Comparison of ENCODE assay signal across 8 mouse cellular contexts in the genomic region with DNA sequence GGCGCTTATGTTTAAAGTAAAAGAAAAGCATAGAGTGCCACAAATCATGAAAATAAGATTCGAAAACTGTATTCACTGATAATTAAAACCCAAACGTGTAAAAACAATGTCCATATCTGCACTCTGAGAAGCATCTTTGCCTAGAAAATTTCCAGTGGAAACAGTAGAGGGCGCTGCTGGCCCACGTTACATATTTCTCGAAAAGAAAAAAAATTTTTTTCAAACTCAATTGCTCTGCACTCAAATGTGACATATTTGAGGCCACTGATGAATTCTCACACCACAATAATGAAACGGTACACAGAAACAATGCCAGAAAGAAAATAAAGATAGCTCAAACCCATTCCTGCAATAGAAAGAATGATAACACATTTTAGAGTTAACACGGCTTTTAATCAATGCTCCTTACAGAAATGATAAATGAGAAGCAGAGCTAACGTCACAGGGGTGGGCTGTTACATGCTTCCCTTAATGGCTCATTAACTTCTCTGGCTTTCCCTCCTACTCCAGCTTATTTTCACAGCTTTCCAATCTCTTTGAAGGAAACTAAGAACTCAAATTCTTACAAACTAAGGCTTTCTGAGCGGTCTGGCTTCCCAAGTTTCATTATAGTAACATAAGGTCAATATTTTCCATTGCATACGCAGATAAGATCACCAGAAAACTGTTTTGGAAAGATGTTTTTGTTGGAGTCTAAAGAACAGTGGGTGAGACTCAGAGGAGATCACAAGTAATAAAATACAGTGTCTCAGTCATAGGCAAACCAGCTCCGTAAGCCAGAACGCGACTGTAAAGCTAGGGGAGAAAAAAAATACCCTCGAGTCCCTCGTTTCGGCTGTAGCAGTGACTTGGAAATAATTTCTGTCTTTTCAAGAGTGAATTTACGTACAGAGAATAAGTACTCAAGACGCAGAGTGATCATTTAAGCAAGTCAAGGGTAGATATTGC.
DNase-seq lines count a peak whose midpoint lies in the region; ATAC-seq and TF ChIP-seq lines count a peak whose summit lies in the region.

No protein-coding gene starts in this region.

- no peak overlapping the region for H3K9ac ChIP-seq in heart, postnatal 0 days (replicated peaks; ENCODE audit: low read depth, low read length)
- H3K9ac ChIP-seq in forebrain, postnatal 0 days: no peak overlapping the region
- H3K9ac ChIP-seq in neural tube, embryonic 15.5 days (replicated peaks): no peak overlapping the region

- no peak for ATAC-seq in heart, postnatal 0 days (ENCODE audit: insufficient read depth, low read depth)
- ATAC-seq in cerebellum, adult (ENCODE audit: insufficient number of reproducible peaks, low FRiP score, low TSS enrichment): 0 out of 2 replicates have a peak, but pooled peaks have one; percentile 11
- peak; percentile 55; the same call in 1 of the 2 replicates for ATAC-seq in forebrain, postnatal 0 days
- ATAC-seq in neural tube, embryonic 15.5 days (ENCODE audit: low FRiP score): no peak

- no peak overlapping the region for H3K27ac ChIP-seq in heart, postnatal 0 days (ENCODE audit: low read depth)
- H3K27ac ChIP-seq in forebrain, postnatal 0 days (ENCODE audit: low read depth, low read length): no peak overlapping the region
- H3K27ac ChIP-seq in neural tube, embryonic 15.5 days (replicated peaks): no peak overlapping the region; the same call in 1 of the 2 replicates

- no peak overlapping the region for H3K4me3 ChIP-seq in heart, postnatal 0 days (ENCODE audit: low read depth, low read length)
- peak overlapping the region; percentile 4; the same call in 1 of the 2 replicates for H3K4me3 ChIP-seq in forebrain, postnatal 0 days (ENCODE audit: low read depth, low read length)
- H3K4me3 ChIP-seq in neural tube, embryonic 15.5 days (replicated peaks): 0 out of 2 replicates have a peak overlapping the region, but pooled peaks have one; percentile 14

- 42% methylated on average over 19 of the region's 19 CpGs for WGBS in heart, postnatal 0 days
- 39% methylated on average over 19 of the region's 19 CpGs for WGBS in forebrain, postnatal 0 days
- WGBS in neural tube, embryonic 15.5 days: 39% methylated on average over 19 of the region's 19 CpGs

- H3K4me1 ChIP-seq in heart, postnatal 0 days (ENCODE audit: control insufficient read depth, insufficient read depth): no peaks in the 10 kb centered on the region
- H3K4me1 ChIP-seq in forebrain, postnatal 0 days (ENCODE audit: insufficient read depth): 0 out of 2 replicates have a peak, but pooled peaks cover 3% of the 10 kb centered on the region
- peaks cover 9% of the 10 kb centered on the region for H3K4me1 ChIP-seq in neural tube, embryonic 15.5 days

- H3K9me3 ChIP-seq in heart, postnatal 0 days (replicated peaks; ENCODE audit: control insufficient read depth, low read length): no peaks in the 10 kb centered on the region
- H3K9me3 ChIP-seq in forebrain, postnatal 0 days (ENCODE audit: low read length): no peaks in the 10 kb centered on the region
- H3K9me3 ChIP-seq in neural tube, embryonic 15.5 days (replicated peaks): no peaks in the 10 kb centered on the region

- peak; percentile 48 for TF ChIP-seq CTCF in heart, postnatal 0 days (IDR thresholded peaks at IDR 0.05; ENCODE audit: low read depth)
- peak; percentile 78 for TF ChIP-seq CTCF in forebrain, postnatal 0 days (IDR thresholded peaks at IDR 0.05; ENCODE audit: low read depth)

- TF ChIP-seq EP300 in heart, postnatal 0 days (IDR thresholded peaks at IDR 0.05; ENCODE audit: low read depth): no peak

- H3K36me3 ChIP-seq in heart, postnatal 0 days (replicated peaks; ENCODE audit: control insufficient read depth, insufficient read depth, low read length): no peaks in the 10 kb centered on the region
- no peaks in the 10 kb centered on the region for H3K36me3 ChIP-seq in forebrain, postnatal 0 days (ENCODE audit: insufficient read depth)
- no peaks in the 10 kb centered on the region for H3K36me3 ChIP-seq in neural tube, embryonic 15.5 days

- no peaks in the 10 kb centered on the region for H3K27me3 ChIP-seq in heart, postnatal 0 days (ENCODE audit: control insufficient read depth, insufficient read depth, low read length)
- no peaks in the 10 kb centered on the region for H3K27me3 ChIP-seq in forebrain, postnatal 0 days (ENCODE audit: insufficient read depth, low read length)
- H3K27me3 ChIP-seq in neural tube, embryonic 15.5 days (replicated peaks): no peaks in the 10 kb centered on the region

- H3K4me2 ChIP-seq in heart, postnatal 0 days (ENCODE audit: low read depth, low read length): peak overlapping the region; percentile 29
- peak overlapping the region; percentile 38 for H3K4me2 ChIP-seq in forebrain, postnatal 0 days (ENCODE audit: low read depth)
- peak overlapping the region; percentile 48 for H3K4me2 ChIP-seq in neural tube, embryonic 15.5 days

- DNase-seq in heart, postnatal 0 days (ENCODE audit: low spot score): peak; percentile 15
- no peak for DNase-seq in heart, adult 9 months (ENCODE audit: low spot score in 2 of 2)
- DNase-seq in B cell, adult 2 months: peak; percentile 3 to 18
- peak; percentile 84 for DNase-seq in forebrain, postnatal 0 days
- peak; percentile 56 to 67 for DNase-seq in layer of hippocampus, postnatal 14 days (ENCODE audit: low spot score in 2 of 2)
- no peak for DNase-seq in thymus, postnatal 10 days (ENCODE audit: low spot score in 2 of 2)

Comparison
In these comparisons a context has a peak if more than half of its experiments do, and no peak if none do; other contexts are left out.
1. DNase-seq: peak in heart, postnatal 0 days (single experiment), B cell, adult 2 months (2 of 2), forebrain, postnatal 0 days (single experiment) and layer of hippocampus, postnatal 14 days (2 of 2); none in heart, adult 9 months (0 of 2) and thymus, postnatal 10 days (0 of 2).
2. ATAC-seq: peak in cerebellum, adult (single experiment) and forebrain, postnatal 0 days (single experiment); none in heart, postnatal 0 days (single experiment) and neural tube, embryonic 15.5 days (single experiment).
3. Peak in every context shown above with its lines, with median percentiles within 50 percentile points of each other: H3K4me2 ChIP-seq.